Mouse (Mus musculus) stomach, embryonic 15.5 days (tissue): ENCODE data around the gene Sec24d. TPM values are rescaled to one million over a fixed set of nuclear protein-coding genes. Genes with fewer than 3 reads are reported as not detected.

Experiments
- ATAC-seq: fragments of 200-750 bp; cut with Nextera tagmentation; 2 replicates; pipeline ENCODE4 v1.8.0; 2017; ENCODE audit warnings: low read depth, moderate number of reproducible peaks, moderate TSS enrichment; ENCODE audit not compliant: insufficient read depth, low FRiP score
- H3K27ac ChIP-seq: fragments of 300-500 bp; sonication (generic); 2 replicates; pipeline ENCODE4 v1.5.1; 2015; ENCODE audit warnings: mild to moderate bottlenecking, inconsistent platforms
- H3K27me3 ChIP-seq: fragments of 300-500 bp; sonication (generic); replicated peaks from 2 replicates; pipeline ENCODE4 v1.6.1; 2015; ENCODE audit warnings: inconsistent platforms
- H3K36me3 ChIP-seq: fragments of 300-500 bp; sonication (generic); 2 replicates; pipeline ENCODE4 v1.6.1; 2015; ENCODE audit warnings: inconsistent platforms
- H3K4me1 ChIP-seq: fragments of 300-500 bp; sonication (generic); 2 replicates; pipeline ENCODE4 v1.6.1; 2015; ENCODE audit warnings: inconsistent platforms
- H3K4me2 ChIP-seq: fragments of 300-500 bp; sonication (generic); 2 replicates; pipeline ENCODE4 v1.6.1; 2015; ENCODE audit warnings: mild to moderate bottlenecking, inconsistent platforms
- H3K4me3 ChIP-seq: fragments of 300-500 bp; sonication (generic); replicated peaks from 2 replicates; pipeline ENCODE4 v1.5.1; 2015; ENCODE audit warnings: inconsistent platforms
- H3K9ac ChIP-seq: fragments of 300-500 bp; sonication (generic); 2 replicates; pipeline ENCODE4 v1.6.1; 2015; ENCODE audit warnings: inconsistent platforms
- H3K9me3 ChIP-seq: fragments of 300-500 bp; sonication (generic); 2 replicates; pipeline ENCODE4 v1.6.1; 2016; ENCODE audit warnings: inconsistent platforms
- WGBS: fragments of 180-500 bp; shearing (Covaris S2); methylation state at CpG from one replicate; pipeline ENCODE4 v1.1.7; 2015; 5-methylcytosine and 5-hydroxymethylcytosine counted together
- polyA plus RNA-seq: library from polyadenylated mRNA; unstranded; fragments of >200 nt; fragmentation: Nextera tagmentation; extraction: Ambion mirVana; gene quantifications from 2 replicates; pipeline ENCODE4 v1.2.1, GENCODE M21; 2015

The Sec24d gene
- polyA plus RNA-seq, 1 experiment from 2014 or later: 97.6 TPM

- no peak for ATAC-seq
- no peak overlapping the region for H3K4me2 ChIP-seq
Observed at GRCm38 (mm10) chr3:123324326-123324725, 57.1 kb downstream of the Sec24d start.

GRCm38 (mm10) chr3:123329251-123329650, 62.0 kb downstream of the Sec24d start:
- Histone ChIP-seq H3K4me3 (no peak overlapping the region), H3K36me3 (0 out of 2 replicates have a peak, but pooled peaks cover 5% of the 10 kb centered on the region), H3K4me1 (peaks cover 15% of the 10 kb centered on the region; the same call in 1 of the 2 replicates), H3K27me3 (no peaks in the 10 kb centered on the region), H3K27ac (peak overlapping the region; percentile 84), H3K4me2 (no peak overlapping the region), H3K9me3 (no peaks in the 10 kb centered on the region), H3K9ac (no peak overlapping the region)
- 33% methylated on average over 6 of the region's 6 CpGs for WGBS
- ATAC-seq: peak; percentile 58; the same call in 1 of the 2 replicates

More at GRCm38 (mm10) chr3:123324326-123324725, 57.1 kb downstream of the Sec24d start:
- Histone ChIP-seq H3K27ac (peak overlapping the region; percentile 81), H3K4me1 (peaks cover 9% of the 10 kb centered on the region; the same call in 1 of the 2 replicates), H3K9me3 (no peaks in the 10 kb centered on the region), H3K9ac (no peak overlapping the region), H3K4me3 (no peak overlapping the region), H3K36me3 (0 out of 2 replicates have a peak, but pooled peaks cover 5% of the 10 kb centered on the region), H3K27me3 (no peaks in the 10 kb centered on the region)
- 31% methylated on average over 4 of the region's 4 CpGs for WGBS

GRCm38 (mm10) chr3:123330221-123330620, 63.0 kb downstream of the Sec24d start:
- H3K27ac ChIP-seq: peak overlapping the region; percentile 46
- no peaks in the 10 kb centered on the region for H3K27me3 ChIP-seq
- 57% methylated on average over 4 of the region's 4 CpGs for WGBS
- H3K9me3 ChIP-seq: no peaks in the 10 kb centered on the region
- H3K4me2 ChIP-seq: no peak overlapping the region
- ATAC-seq: no peak
- H3K9ac ChIP-seq: no peak overlapping the region
- no peak overlapping the region for H3K4me3 ChIP-seq
- 0 out of 2 replicates have a peak, but pooled peaks cover 5% of the 10 kb centered on the region for H3K36me3 ChIP-seq
- H3K4me1 ChIP-seq: peaks cover 16% of the 10 kb centered on the region

- peaks cover 24% of the 10 kb centered on the region for H3K4me1 ChIP-seq
- no peak overlapping the region for H3K4me3 ChIP-seq
- H3K27ac ChIP-seq: peak overlapping the region; percentile 72
- H3K9ac ChIP-seq: no peak overlapping the region
- no peak overlapping the region for H3K4me2 ChIP-seq
- WGBS: 60% methylated on average over 2 of the region's 2 CpGs
- ATAC-seq: no peak
- H3K27me3 ChIP-seq: no peaks in the 10 kb centered on the region
- 0 out of 2 replicates have a peak, but pooled peaks cover 2% of the 10 kb centered on the region for H3K36me3 ChIP-seq
- H3K9me3 ChIP-seq: no peaks in the 10 kb centered on the region
Observed at GRCm38 (mm10) chr3:123332330-123333054, 65.2 kb downstream of the Sec24d start.

GRCm38 (mm10) chr3:123333055-123333424, 65.8 kb downstream of the Sec24d start:
- no peak overlapping the region for H3K9ac ChIP-seq
- no peak overlapping the region for H3K4me2 ChIP-seq
- no peaks in the 10 kb centered on the region for H3K36me3 ChIP-seq
- peaks cover 27% of the 10 kb centered on the region for H3K4me1 ChIP-seq
- no peak overlapping the region for H3K4me3 ChIP-seq
- H3K27ac ChIP-seq: peak overlapping the region; percentile 72
- WGBS: 13% methylated on average over 4 of the region's 4 CpGs
- H3K9me3 ChIP-seq: no peaks in the 10 kb centered on the region
- ATAC-seq: peak; percentile 34; the same call in 1 of the 2 replicates
- no peaks in the 10 kb centered on the region for H3K27me3 ChIP-seq

GRCm38 (mm10) chr3:123334947-123335346, 67.7 kb downstream of the Sec24d start:
- Histone ChIP-seq H3K27ac (peak overlapping the region; percentile 87), H3K4me2 (no peak overlapping the region), H3K27me3 (no peaks in the 10 kb centered on the region), H3K9me3 (no peaks in the 10 kb centered on the region), H3K4me3 (no peak overlapping the region), H3K4me1 (peaks cover 30% of the 10 kb centered on the region), H3K36me3 (peaks cover 4% of the 10 kb centered on the region; the same call in 1 of the 2 replicates), H3K9ac (no peak overlapping the region)
- 38% methylated on average over 7 of the region's 7 CpGs for WGBS
- no peak for ATAC-seq

GRCm38 (mm10) chr3:123335480-123335879, 68.2 kb downstream of the Sec24d start:
- Histone ChIP-seq H3K9me3 (no peaks in the 10 kb centered on the region), H3K27me3 (no peaks in the 10 kb centered on the region), H3K4me1 (peaks cover 30% of the 10 kb centered on the region), H3K4me3 (no peak overlapping the region), H3K9ac (no peak overlapping the region), H3K36me3 (peaks cover 8% of the 10 kb centered on the region; the same call in 1 of the 2 replicates), H3K27ac (peak overlapping the region; percentile 71), H3K4me2 (no peak overlapping the region)
- WGBS: 15% methylated on average over 3 of the region's 3 CpGs
- ATAC-seq: peak; percentile 59; the same call in 1 of the 2 replicates

- H3K27me3 ChIP-seq: no peaks in the 10 kb centered on the region
- no peak overlapping the region for H3K9ac ChIP-seq
- no peak overlapping the region for H3K4me2 ChIP-seq
- H3K4me1 ChIP-seq: peaks cover 30% of the 10 kb centered on the region
- H3K9me3 ChIP-seq: no peaks in the 10 kb centered on the region
- ATAC-seq: no peak
- 33% methylated on average over 7 of the region's 7 CpGs for WGBS
- peaks cover 15% of the 10 kb centered on the region; the same call in 1 of the 2 replicates for H3K36me3 ChIP-seq
- peak overlapping the region; percentile 71; the same call in 1 of the 2 replicates for H3K27ac ChIP-seq
- H3K4me3 ChIP-seq: no peak overlapping the region
Observed at GRCm38 (mm10) chr3:123336455-123336854, 69.2 kb downstream of the Sec24d start.

- Histone ChIP-seq H3K4me3 (no peak overlapping the region), H3K4me2 (no peak overlapping the region), H3K27ac (peak overlapping the region; percentile 71; the same call in 1 of the 2 replicates), H3K36me3 (peaks cover 15% of the 10 kb centered on the region; the same call in 1 of the 2 replicates), H3K27me3 (no peaks in the 10 kb centered on the region), H3K4me1 (peaks cover 30% of the 10 kb centered on the region), H3K9me3 (no peaks in the 10 kb centered on the region), H3K9ac (no peak overlapping the region)
- ATAC-seq: no peak
- 68% methylated on average over 5 of the region's 5 CpGs for WGBS
Observed at GRCm38 (mm10) chr3:123336951-123337350, 69.7 kb downstream of the Sec24d start.

GRCm38 (mm10) chr3:123337853-123338252, 70.6 kb downstream of the Sec24d start:
- Histone ChIP-seq H3K9ac (no peak overlapping the region), H3K27ac (peak overlapping the region; percentile 21), H3K27me3 (no peaks in the 10 kb centered on the region), H3K4me1 (peaks cover 27% of the 10 kb centered on the region), H3K4me3 (no peak overlapping the region), H3K36me3 (peaks cover 15% of the 10 kb centered on the region; the same call in 1 of the 2 replicates), H3K4me2 (no peak overlapping the region), H3K9me3 (no peaks in the 10 kb centered on the region)
- WGBS: 62% methylated on average over 6 of the region's 6 CpGs
- no peak for ATAC-seq

GRCm38 (mm10) chr3:123338666-123339195, 71.5 kb downstream of the Sec24d start:
- WGBS: 46% methylated on average over 12 of the region's 12 CpGs
- Histone ChIP-seq H3K4me1 (peaks cover 26% of the 10 kb centered on the region), H3K9ac (no peak overlapping the region), H3K4me3 (no peak overlapping the region), H3K9me3 (no peaks in the 10 kb centered on the region), H3K36me3 (peaks cover 17% of the 10 kb centered on the region; the same call in 1 of the 2 replicates), H3K27ac (peak overlapping the region; percentile 21; the same call in 1 of the 2 replicates), H3K27me3 (no peaks in the 10 kb centered on the region), H3K4me2 (no peak overlapping the region)
- ATAC-seq: no peak

GRCm38 (mm10) chr3:123341049-123341448, 73.8 kb downstream of the Sec24d start:
- Histone ChIP-seq H3K27me3 (no peaks in the 10 kb centered on the region), H3K27ac (no peak overlapping the region), H3K4me3 (no peak overlapping the region), H3K36me3 (peaks cover 29% of the 10 kb centered on the region), H3K9ac (no peak overlapping the region), H3K4me2 (no peak overlapping the region), H3K9me3 (no peaks in the 10 kb centered on the region), H3K4me1 (peaks cover 14% of the 10 kb centered on the region)
- WGBS: 85% methylated on average over 2 of the region's 2 CpGs
- ATAC-seq: no peak
